Mouse (Mus musculus) urinary bladder, postnatal 25 days (tissue): ENCODE results near the gene Dpy19l2.
"Not testable (repeated sequence)": the region's sequence is repeated elsewhere in the genome, so short reads cannot be mapped to it uniquely, and the experiment has no call there.

Source experiments
- DNase-seq: peaks from one replicate; pipeline ENCODE4 v3.0.0; 2022; ENCODE audit warnings: low spot score

Dpy19l2 gene

GRCm38 (mm10) chr9:24695700-24696404 lies at the start of gene Dpy19l2:
Dpy19l2 (minus strand) TSS chr9:24696293.
- DNase-seq: no peak

GRCm38 (mm10) chr9:24744958-24745357 lies 48.9 kb upstream of the Dpy19l2 start:
- no peak for DNase-seq

GRCm38 (mm10) chr9:24701246-24701645 lies 5.2 kb upstream of the Dpy19l2 start:
- DNase-seq: no peak

GRCm38 (mm10) chr9:24696405-24696778 lies 299 bp upstream of the Dpy19l2 start:
- DNase-seq: no peak

- not testable (repeated sequence) for DNase-seq
Observed at GRCm38 (mm10) chr9:24637341-24637740, 58.8 kb downstream of the Dpy19l2 start.

GRCm38 (mm10) chr9:24624896-24625295 lies 71.2 kb downstream of the Dpy19l2 start, which contains the start of gene Cypt4:
Cypt4 (plus strand) TSS chr9:24625196.
- DNase-seq: no peak

GRCm38 (mm10) chr9:24538159-24538558 lies 157.9 kb downstream of the Dpy19l2 start:
- DNase-seq: no peak

- peak; percentile 34 for DNase-seq
Observed at GRCm38 (mm10) chr9:24516575-24517139, 179.4 kb downstream of the Dpy19l2 start.

GRCm38 (mm10) chr9:24514078-24514469 lies 182.0 kb downstream of the Dpy19l2 start:
- no peak for DNase-seq

- DNase-seq: no peak
Observed at GRCm38 (mm10) chr9:24513290-24514077, 182.6 kb downstream of the Dpy19l2 start.

- DNase-seq: no peak
Observed at GRCm38 (mm10) chr9:24512121-24512539, 184.0 kb downstream of the Dpy19l2 start.

GRCm38 (mm10) chr9:24511371-24512120 lies 184.5 kb downstream of the Dpy19l2 start:
- no peak for DNase-seq

GRCm38 (mm10) chr9:24508880-24509279 lies 187.2 kb downstream of the Dpy19l2 start:
- DNase-seq: no peak
